ENCODE assay signal across 13 mouse cellular contexts in the genomic region with DNA sequence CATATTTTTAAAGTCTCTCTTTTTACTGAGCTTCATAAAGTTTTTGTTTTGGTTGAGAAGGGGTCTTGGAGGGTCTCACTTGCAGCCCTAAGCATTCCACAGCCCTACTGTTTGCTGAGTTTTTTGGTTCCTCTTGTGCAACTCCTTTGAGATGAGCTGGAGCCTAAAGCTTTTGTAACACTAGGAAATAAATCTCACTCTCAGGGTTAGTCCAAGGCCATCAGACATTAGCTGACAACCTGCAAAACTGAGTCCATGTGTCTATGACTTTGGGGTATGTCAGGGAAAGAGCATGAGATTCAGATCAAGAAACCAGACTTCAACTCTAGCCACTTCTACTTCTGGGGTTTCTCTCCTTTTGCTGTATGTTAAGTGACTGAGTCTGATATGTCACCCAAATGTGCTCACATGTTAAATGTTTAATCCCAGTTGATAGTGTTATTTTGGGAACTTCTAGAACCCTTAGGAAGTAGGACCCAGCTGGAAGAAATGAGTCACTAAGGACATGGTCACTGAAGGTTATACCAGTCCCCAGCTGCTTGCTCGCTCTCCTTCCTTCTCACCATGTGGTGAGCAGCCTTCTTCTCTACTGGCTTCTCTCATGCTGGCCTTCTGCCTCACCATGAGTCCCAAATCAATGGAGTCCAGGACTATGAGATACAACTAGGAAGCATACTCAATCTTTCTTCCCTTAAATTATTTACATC.
"Had no signal": no experiment of that assay in that cellular context is flagged by ENCODE, and none has a peak within 500 bp of the region (broad histone marks: within the 10 kb centered on the region; RNA-seq: fewer than 3 reads in every experiment).

No protein-coding gene starts in this region.

- H3K27ac ChIP-seq: left cerebral cortex, adult 2 months; limb, embryonic 10.5 days; liver, embryonic 15.5 days; macrophage; midbrain, embryonic 12.5 days; neural tube, embryonic 13.5 days; stomach, embryonic 15.5 days had no signal

- H3K4me1 ChIP-seq: limb, embryonic 10.5 days; liver, embryonic 15.5 days; midbrain, embryonic 12.5 days; stomach, embryonic 15.5 days had no signal

- H3K27me3 ChIP-seq: liver, embryonic 15.5 days; midbrain, embryonic 12.5 days; neural tube, embryonic 13.5 days; stomach, embryonic 15.5 days had no signal

- H3K4me3 ChIP-seq: left cerebral cortex, adult 2 months; limb, embryonic 10.5 days; liver, embryonic 15.5 days; midbrain, embryonic 12.5 days; neural tube, embryonic 13.5 days; stomach, embryonic 15.5 days had no signal

- H3K36me3 ChIP-seq: limb, embryonic 10.5 days; liver, embryonic 15.5 days; midbrain, embryonic 12.5 days; neural tube, embryonic 13.5 days; stomach, embryonic 15.5 days had no signal

- DNase-seq: kidney, postnatal 25 days; lung, embryonic 14.5 days; lung, postnatal 14 days; retina, postnatal 1 day; right cerebral cortex, postnatal 4 days; thymus, postnatal 4 days had no signal
